Mouse (Mus musculus) cerebellum, postnatal 36 days (tissue): ENCODE data around the gene Adad2.

Experiments
- DNase-seq, 2 experiments: peaks; one replicate each; pipeline ENCODE4 v3.0.0; 2021 to 2022; ENCODE audit warnings: mixed read lengths in 2 of 2

Adad2 gene

GRCm38 (mm10) chr8:119644429-119644960 is 31.9 kb downstream of the Adad2 start:
- DNase-seq: no peak

GRCm38 (mm10) chr8:119644981-119645597 is 32.5 kb downstream of the Adad2 start:
- DNase-seq: no peak

DNA sequence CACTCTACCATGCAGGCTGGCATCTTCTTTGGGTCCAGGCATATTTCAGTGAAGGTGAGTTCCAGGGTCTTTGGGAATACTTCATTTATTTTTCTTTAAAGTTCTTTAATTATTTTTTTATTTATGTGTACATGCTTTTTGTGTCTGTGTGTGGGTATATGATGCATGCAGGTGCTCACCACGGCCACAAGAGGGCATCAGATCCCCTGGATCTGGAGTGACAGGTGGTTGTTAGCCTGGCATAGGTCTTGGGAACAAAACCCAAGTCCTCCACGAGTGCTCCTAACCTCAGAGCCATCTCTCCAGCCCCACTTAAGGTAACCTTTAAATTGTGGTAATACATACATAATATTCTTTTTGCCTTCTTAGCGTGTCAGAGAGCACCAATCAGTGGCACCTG is 33.6 kb downstream of the Adad2 start:
- DNase-seq: no peak

DNA sequence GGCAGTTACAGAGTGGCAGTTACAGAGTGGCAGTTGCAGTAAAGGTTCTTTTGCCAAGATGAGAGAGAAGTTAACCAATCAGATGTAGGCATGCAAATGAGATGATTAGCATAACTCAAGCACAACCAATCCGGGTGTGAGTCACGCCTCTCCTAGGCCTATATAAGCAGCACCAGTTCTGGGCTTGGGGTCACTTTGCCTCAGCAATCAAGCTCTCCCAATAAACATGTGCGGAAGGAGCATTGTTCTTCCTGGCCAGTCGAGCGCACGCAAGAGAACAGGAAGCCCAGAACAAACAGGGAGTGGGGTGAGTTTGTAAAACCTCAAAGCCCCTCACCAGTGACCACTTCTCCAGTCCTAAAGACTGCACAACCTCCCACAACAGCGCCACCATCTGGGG is 34.3 kb downstream of the Adad2 start:
- DNase-seq: no peak

DNA sequence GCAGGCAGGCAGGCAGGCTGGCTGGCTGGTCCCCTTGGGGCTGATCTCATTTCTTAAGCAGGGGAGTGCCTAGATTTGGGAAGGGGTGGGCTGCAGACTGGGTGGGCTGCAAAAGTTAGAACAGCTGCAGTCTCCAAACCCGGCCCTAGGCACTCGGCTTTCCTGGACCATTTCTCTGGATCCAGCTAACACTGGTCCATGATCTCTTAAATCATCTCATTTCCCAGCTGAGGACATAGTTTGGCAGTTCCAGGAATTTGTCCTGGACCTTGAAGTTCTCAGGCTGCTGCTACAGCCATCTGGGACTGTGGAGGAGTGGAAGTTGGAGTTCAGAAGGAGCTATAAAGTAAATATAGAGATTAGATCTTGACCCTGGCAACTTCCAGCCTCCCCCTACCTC is 38.8 kb downstream of the Adad2 start:
- DNase-seq: no peak

DNA sequence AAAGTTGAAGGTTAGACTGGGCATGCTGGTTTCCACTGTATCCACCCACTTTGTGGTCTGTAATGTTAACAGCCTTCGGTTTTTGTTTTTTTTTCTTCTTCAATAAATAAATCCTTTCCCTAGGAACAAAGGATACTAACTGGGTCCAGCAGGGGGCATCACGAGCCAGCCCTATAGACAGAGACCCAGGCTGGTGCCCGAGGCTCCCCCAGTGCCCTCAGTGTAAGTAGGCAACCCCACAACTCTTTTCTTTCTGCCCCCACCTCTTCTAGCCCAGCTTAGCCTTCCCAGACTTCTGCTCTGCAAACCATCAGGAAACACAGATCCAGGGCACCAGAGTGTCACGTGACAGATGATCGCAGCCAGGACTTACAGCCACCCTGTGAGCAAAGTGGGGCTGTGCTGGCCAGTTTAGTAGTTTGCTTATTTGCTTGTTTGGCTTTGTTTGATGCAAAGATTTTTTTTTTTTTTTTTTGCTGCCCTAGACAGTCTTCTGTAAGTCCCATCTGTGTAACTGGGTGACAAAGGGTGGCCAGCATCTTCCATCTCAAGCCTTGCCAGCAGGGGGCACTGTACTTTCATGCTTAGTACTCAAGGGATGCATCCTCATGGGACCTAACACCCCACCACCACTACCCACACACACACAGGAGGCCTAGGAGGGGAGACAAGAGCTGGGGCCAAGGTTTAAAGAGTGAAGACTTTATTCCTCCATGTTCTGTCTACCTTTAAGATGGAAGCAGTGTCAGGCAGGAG is 44.3 kb downstream of the Adad2 start:
- no peak for DNase-seq

DNA sequence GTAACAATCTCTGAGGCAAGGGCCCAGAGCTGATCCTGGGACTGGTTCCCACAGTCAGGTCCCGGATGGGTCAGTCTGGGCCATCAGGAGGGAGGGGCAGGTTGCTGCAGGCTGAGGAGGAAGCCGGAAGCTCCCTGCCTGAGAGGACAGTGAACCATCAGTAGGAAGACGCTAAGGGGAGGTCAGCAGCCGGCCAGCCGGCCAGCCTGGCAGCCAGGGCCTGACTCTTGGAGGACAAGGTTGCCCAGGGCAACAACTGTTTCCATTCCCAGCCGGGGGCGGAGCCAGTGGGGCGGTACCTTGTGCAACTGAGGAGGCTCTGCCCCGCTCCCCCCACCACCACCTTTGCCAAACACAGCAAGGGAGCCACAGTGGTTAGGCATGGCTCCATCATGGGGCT is 48.5 kb downstream of the Adad2 start:
- DNase-seq: peak in 1 of 2 experiments; percentile 33

DNA sequence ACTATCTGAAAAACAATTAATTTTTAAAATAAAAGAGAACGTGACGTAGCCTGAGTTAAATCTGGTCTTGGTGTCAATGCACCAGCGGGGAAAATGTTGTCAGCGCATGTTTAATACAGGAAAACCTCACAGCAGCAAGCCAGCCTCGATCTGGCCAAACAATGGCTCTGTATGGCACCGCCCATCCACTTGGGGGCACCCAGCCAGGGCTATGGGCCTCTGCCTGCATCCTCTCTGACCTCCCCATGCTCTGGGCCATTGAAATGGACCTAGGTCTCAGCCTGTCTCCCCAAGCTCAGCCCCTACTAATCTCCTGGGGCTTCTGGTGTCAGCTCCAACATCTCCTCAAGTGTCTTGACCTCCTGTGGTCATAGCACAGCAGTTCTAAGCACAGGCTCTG is 49.3 kb downstream of the Adad2 start:
- no peak for DNase-seq

DNA sequence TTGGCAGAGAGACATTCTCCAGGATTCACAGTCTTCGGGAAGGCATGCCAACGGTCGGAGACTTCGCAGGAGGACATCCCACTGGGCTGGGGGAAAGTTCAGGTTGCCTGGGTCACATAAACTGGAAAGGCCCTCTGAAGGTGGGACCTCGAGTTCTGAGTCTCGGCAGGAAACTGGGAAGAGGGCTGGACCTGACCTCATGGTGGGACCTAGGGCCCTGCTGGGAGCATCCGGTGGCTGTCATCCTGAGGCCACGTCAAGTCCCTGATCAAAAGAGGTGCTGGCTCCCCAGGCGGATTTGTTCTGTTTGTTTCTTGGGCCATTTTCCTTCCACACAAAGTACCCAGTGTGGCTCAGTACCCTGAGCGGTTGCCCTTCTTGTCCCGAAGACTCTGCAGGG is 50.9 kb downstream of the Adad2 start:
- DNase-seq: no peak

DNA sequence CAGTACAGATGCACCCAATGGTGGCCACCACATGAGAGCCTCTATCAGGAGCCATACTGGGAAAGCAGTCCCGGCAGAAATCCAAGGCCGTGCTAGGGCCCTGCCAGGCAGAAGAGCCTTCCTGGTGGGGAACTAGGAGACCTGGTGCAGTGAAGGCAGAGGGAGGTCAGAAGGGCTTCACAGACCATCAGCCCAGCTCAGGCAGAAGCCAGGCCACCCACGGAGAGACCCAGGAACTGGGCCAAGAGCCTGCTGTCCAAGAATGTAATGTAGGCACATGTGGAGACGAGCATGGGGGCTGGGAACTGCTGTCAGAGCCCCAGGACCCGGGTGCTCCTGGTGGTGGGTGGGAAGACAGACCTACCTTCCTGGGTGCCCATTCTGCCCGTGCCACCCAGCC is 52.7 kb downstream of the Adad2 start:
- no peak for DNase-seq
